Mouse (Mus musculus): ENCODE data around the gene Klf12. TPM values are rescaled to one million over a fixed set of nuclear protein-coding genes. Genes with fewer than 3 reads are reported as not detected.
A peak's percentile ranks its signal among the peaks of the same experiment; 100 is the strongest.

Gene Klf12
- polyA plus RNA-seq, 1 experiment from 2014 or later: 14.8 TPM

- no peak for ATAC-seq (replicated peaks; ENCODE audit: low FRiP score, low TSS enrichment, low read depth)
- no peak overlapping the region for H3K4me2 ChIP-seq (ENCODE audit: low read length)
- H3K9me3 ChIP-seq (ENCODE audit: control insufficient read depth, low read length): no peaks in the 10 kb centered on the region
- H3K4me3 ChIP-seq (ENCODE audit: low read depth, low read length): no peak overlapping the region
- peaks cover 3% of the 10 kb centered on the region; the same call in 1 of the 2 replicates for H3K4me1 ChIP-seq (replicated peaks; ENCODE audit: control insufficient read depth, insufficient read depth, low read length)
- 66% methylated on average over 4 of the region's 4 CpGs for WGBS
- H3K27ac ChIP-seq (ENCODE audit: low read depth): no peak overlapping the region
- H3K9ac ChIP-seq (ENCODE audit: low read length): no peak overlapping the region
- H3K27me3 ChIP-seq (replicated peaks; ENCODE audit: control insufficient read depth, insufficient read depth, low read length): no peaks in the 10 kb centered on the region
- H3K36me3 ChIP-seq (ENCODE audit: control insufficient read depth, insufficient read depth, low read length): no peaks in the 10 kb centered on the region
- no peak for DNase-seq (ENCODE audit: low spot score)
Observed at GRCm38 (mm10) chr14:100260531-100260930, 23.9 kb downstream of the Klf12 start.

GRCm38 (mm10) chr14:100243046-100243445 is 41.4 kb downstream of the Klf12 start:
- Histone ChIP-seq H3K27me3 (replicated peaks; ENCODE audit: control insufficient read depth, insufficient read depth, low read length) (no peaks in the 10 kb centered on the region), H3K9ac (ENCODE audit: low read length) (no peak overlapping the region), H3K4me2 (ENCODE audit: low read length) (no peak overlapping the region), H3K36me3 (ENCODE audit: control insufficient read depth, insufficient read depth, low read length) (no peaks in the 10 kb centered on the region), H3K9me3 (ENCODE audit: control insufficient read depth, low read length) (no peaks in the 10 kb centered on the region), H3K4me3 (ENCODE audit: low read depth, low read length) (no peak overlapping the region), H3K4me1 (replicated peaks; ENCODE audit: control insufficient read depth, insufficient read depth, low read length) (no peaks in the 10 kb centered on the region), H3K27ac (ENCODE audit: low read depth) (no peak overlapping the region)
- no peak for DNase-seq (ENCODE audit: low spot score)
- 85% methylated on average over 5 of the region's 5 CpGs for WGBS
- no peak for ATAC-seq (replicated peaks; ENCODE audit: low FRiP score, low TSS enrichment, low read depth)

GRCm38 (mm10) chr14:100239874-100240273 is 44.6 kb downstream of the Klf12 start:
- DNase-seq (ENCODE audit: low spot score): no peak
- H3K4me3 ChIP-seq (ENCODE audit: low read depth, low read length): no peak overlapping the region
- H3K36me3 ChIP-seq (ENCODE audit: control insufficient read depth, insufficient read depth, low read length): no peaks in the 10 kb centered on the region
- no peak overlapping the region for H3K27ac ChIP-seq (ENCODE audit: low read depth)
- no peak for ATAC-seq (replicated peaks; ENCODE audit: low FRiP score, low TSS enrichment, low read depth)
- WGBS: 94% methylated on average over 4 of the region's 4 CpGs
- no peak overlapping the region for H3K4me2 ChIP-seq (ENCODE audit: low read length)
- H3K9ac ChIP-seq (ENCODE audit: low read length): no peak overlapping the region
- no peaks in the 10 kb centered on the region for H3K27me3 ChIP-seq (replicated peaks; ENCODE audit: control insufficient read depth, insufficient read depth, low read length)
- no peaks in the 10 kb centered on the region for H3K9me3 ChIP-seq (ENCODE audit: control insufficient read depth, low read length)
- no peaks in the 10 kb centered on the region for H3K4me1 ChIP-seq (replicated peaks; ENCODE audit: control insufficient read depth, insufficient read depth, low read length)

GRCm38 (mm10) chr14:100236757-100237156 is 47.7 kb downstream of the Klf12 start:
- no peaks in the 10 kb centered on the region for H3K27me3 ChIP-seq (replicated peaks; ENCODE audit: control insufficient read depth, insufficient read depth, low read length)
- no peaks in the 10 kb centered on the region for H3K9me3 ChIP-seq (ENCODE audit: control insufficient read depth, low read length)
- H3K4me1 ChIP-seq (replicated peaks; ENCODE audit: control insufficient read depth, insufficient read depth, low read length): no peaks in the 10 kb centered on the region; the same call in 1 of the 2 replicates
- H3K9ac ChIP-seq (ENCODE audit: low read length): no peak overlapping the region
- H3K4me2 ChIP-seq (ENCODE audit: low read length): no peak overlapping the region
- H3K27ac ChIP-seq (ENCODE audit: low read depth): no peak overlapping the region
- DNase-seq (ENCODE audit: low spot score): no peak
- no peak for ATAC-seq (replicated peaks; ENCODE audit: low FRiP score, low TSS enrichment, low read depth)
- H3K36me3 ChIP-seq (ENCODE audit: control insufficient read depth, insufficient read depth, low read length): no peaks in the 10 kb centered on the region
- 83% methylated on average over 7 of the region's 7 CpGs for WGBS
- H3K4me3 ChIP-seq (ENCODE audit: low read depth, low read length): no peak overlapping the region

- H3K9ac ChIP-seq (ENCODE audit: low read length): no peak overlapping the region
- H3K4me2 ChIP-seq (ENCODE audit: low read length): no peak overlapping the region
- no peaks in the 10 kb centered on the region; the same call in 1 of the 2 replicates for H3K4me1 ChIP-seq (replicated peaks; ENCODE audit: control insufficient read depth, insufficient read depth, low read length)
- H3K27me3 ChIP-seq (replicated peaks; ENCODE audit: control insufficient read depth, insufficient read depth, low read length): no peaks in the 10 kb centered on the region
- no peak overlapping the region for H3K4me3 ChIP-seq (ENCODE audit: low read depth, low read length)
- ATAC-seq (replicated peaks; ENCODE audit: low FRiP score, low TSS enrichment, low read depth) (no peak), DNase-seq (ENCODE audit: low spot score) (no peak)
- H3K9me3 ChIP-seq (ENCODE audit: control insufficient read depth, low read length): no peaks in the 10 kb centered on the region
- WGBS: 61% methylated on average over 3 of the region's 3 CpGs
- no peaks in the 10 kb centered on the region for H3K36me3 ChIP-seq (ENCODE audit: control insufficient read depth, insufficient read depth, low read length)
- H3K27ac ChIP-seq (ENCODE audit: low read depth): no peak overlapping the region
Observed at GRCm38 (mm10) chr14:100235746-100236145, 48.7 kb downstream of the Klf12 start.

GRCm38 (mm10) chr14:100231384-100231783 is 53.1 kb downstream of the Klf12 start:
- no peak overlapping the region for H3K27ac ChIP-seq (ENCODE audit: low read depth)
- ATAC-seq (replicated peaks; ENCODE audit: low FRiP score, low TSS enrichment, low read depth) (no peak), DNase-seq (ENCODE audit: low spot score) (peak; percentile 38)
- H3K27me3 ChIP-seq (replicated peaks; ENCODE audit: control insufficient read depth, insufficient read depth, low read length): no peaks in the 10 kb centered on the region
- H3K4me2 ChIP-seq (ENCODE audit: low read length): no peak overlapping the region
- H3K9ac ChIP-seq (ENCODE audit: low read length): no peak overlapping the region
- no peak overlapping the region for H3K4me3 ChIP-seq (ENCODE audit: low read depth, low read length)
- H3K4me1 ChIP-seq (replicated peaks; ENCODE audit: control insufficient read depth, insufficient read depth, low read length): no peaks in the 10 kb centered on the region; the same call in 1 of the 2 replicates
- no peaks in the 10 kb centered on the region for H3K9me3 ChIP-seq (ENCODE audit: control insufficient read depth, low read length)
- WGBS: 50% methylated on average over 1 of the region's 1 CpGs
- H3K36me3 ChIP-seq (ENCODE audit: control insufficient read depth, insufficient read depth, low read length): no peaks in the 10 kb centered on the region

GRCm38 (mm10) chr14:100228120-100228519 is 56.4 kb downstream of the Klf12 start:
- Histone ChIP-seq H3K9me3 (ENCODE audit: control insufficient read depth, low read length) (no peaks in the 10 kb centered on the region), H3K4me3 (ENCODE audit: low read depth, low read length) (no peak overlapping the region), H3K9ac (ENCODE audit: low read length) (no peak overlapping the region), H3K27me3 (replicated peaks; ENCODE audit: control insufficient read depth, insufficient read depth, low read length) (no peaks in the 10 kb centered on the region), H3K27ac (ENCODE audit: low read depth) (no peak overlapping the region), H3K4me2 (ENCODE audit: low read length) (no peak overlapping the region), H3K4me1 (replicated peaks; ENCODE audit: control insufficient read depth, insufficient read depth, low read length) (peaks cover 11% of the 10 kb centered on the region), H3K36me3 (ENCODE audit: control insufficient read depth, insufficient read depth, low read length) (no peaks in the 10 kb centered on the region)
- WGBS: 84% methylated on average over 6 of the region's 6 CpGs
- ATAC-seq (replicated peaks; ENCODE audit: low FRiP score, low TSS enrichment, low read depth) (no peak), DNase-seq (ENCODE audit: low spot score) (peak; percentile 20)

- peak; percentile 4 for DNase-seq (ENCODE audit: low spot score)
- Histone ChIP-seq H3K9ac (ENCODE audit: low read length) (no peak overlapping the region), H3K27me3 (replicated peaks; ENCODE audit: control insufficient read depth, insufficient read depth, low read length) (no peaks in the 10 kb centered on the region), H3K36me3 (ENCODE audit: control insufficient read depth, insufficient read depth, low read length) (no peaks in the 10 kb centered on the region), H3K9me3 (ENCODE audit: control insufficient read depth, low read length) (no peaks in the 10 kb centered on the region), H3K27ac (ENCODE audit: low read depth) (no peak overlapping the region), H3K4me3 (ENCODE audit: low read depth, low read length) (no peak overlapping the region), H3K4me2 (ENCODE audit: low read length) (no peak overlapping the region), H3K4me1 (replicated peaks; ENCODE audit: control insufficient read depth, insufficient read depth, low read length) (peaks cover 11% of the 10 kb centered on the region)
- ATAC-seq (replicated peaks; ENCODE audit: low FRiP score, low TSS enrichment, low read depth): no peak
- 88% methylated on average over 6 of the region's 6 CpGs for WGBS
Observed at GRCm38 (mm10) chr14:100227717-100228116, 56.8 kb downstream of the Klf12 start.

- DNase-seq (ENCODE audit: low spot score) (peak; percentile 49), ATAC-seq (replicated peaks; ENCODE audit: low FRiP score, low TSS enrichment, low read depth) (no peak)
- WGBS: 50% methylated on average over 4 of the region's 4 CpGs
- no peak overlapping the region for H3K4me3 ChIP-seq (ENCODE audit: low read depth, low read length)
- no peaks in the 10 kb centered on the region for H3K9me3 ChIP-seq (ENCODE audit: control insufficient read depth, low read length)
- H3K27me3 ChIP-seq (replicated peaks; ENCODE audit: control insufficient read depth, insufficient read depth, low read length): no peaks in the 10 kb centered on the region
- H3K27ac ChIP-seq (ENCODE audit: low read depth): no peak overlapping the region
- H3K9ac ChIP-seq (ENCODE audit: low read length): no peak overlapping the region
- peaks cover 15% of the 10 kb centered on the region; the same call in 1 of the 2 replicates for H3K4me1 ChIP-seq (replicated peaks; ENCODE audit: control insufficient read depth, insufficient read depth, low read length)
- H3K36me3 ChIP-seq (ENCODE audit: control insufficient read depth, insufficient read depth, low read length): no peaks in the 10 kb centered on the region
- H3K4me2 ChIP-seq (ENCODE audit: low read length): no peak overlapping the region
Observed at GRCm38 (mm10) chr14:100224151-100224550, 60.3 kb downstream of the Klf12 start.
